Mouse (Mus musculus): ENCODE measurements around the gene Krr1. TPM values are rescaled to one million over a fixed set of nuclear protein-coding genes. Genes with fewer than 3 reads are reported as not detected.

Krr1 gene
- polyA plus RNA-seq, 1 experiment from 2014 or later, result 22.7 TPM

DNA sequence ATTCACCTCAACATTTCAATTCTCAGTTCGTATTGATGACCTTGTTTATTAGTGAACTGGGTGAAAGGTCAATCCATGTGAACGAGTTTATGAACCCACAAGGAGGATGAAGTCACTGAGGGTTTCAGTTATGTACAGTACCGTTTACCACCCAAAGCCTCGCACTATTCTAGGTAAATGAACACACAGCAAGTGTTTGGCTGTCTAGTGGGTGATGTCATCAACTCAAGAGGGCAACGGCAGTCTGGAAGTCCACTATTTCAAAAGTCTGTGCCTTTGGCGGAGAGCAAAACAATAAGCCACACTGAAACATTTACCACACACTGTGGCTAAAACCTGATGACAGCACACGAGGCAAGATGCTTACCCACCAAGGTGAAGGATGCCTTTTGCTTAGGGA is 29.4 kb upstream of the Krr1 start:
- Histone ChIP-seq H3K4me2 (no peak overlapping the region), H3K4me3 (no peak overlapping the region), H3K27ac (replicated peaks) (no peak overlapping the region), H3K9me3 (no peaks in the 10 kb centered on the region), H3K36me3 (no peaks in the 10 kb centered on the region), H3K27me3 (replicated peaks) (no peaks in the 10 kb centered on the region), H3K9ac (no peak overlapping the region), H3K4me1 (peaks cover 4% of the 10 kb centered on the region; the same call in 1 of the 2 replicates)
- ATAC-seq (ENCODE audit: extremely low read depth, insufficient number of reproducible peaks, low FRiP score, low TSS enrichment), result no peak
- WGBS, result 56% methylated on average over 7 of the region's 7 CpGs

DNA sequence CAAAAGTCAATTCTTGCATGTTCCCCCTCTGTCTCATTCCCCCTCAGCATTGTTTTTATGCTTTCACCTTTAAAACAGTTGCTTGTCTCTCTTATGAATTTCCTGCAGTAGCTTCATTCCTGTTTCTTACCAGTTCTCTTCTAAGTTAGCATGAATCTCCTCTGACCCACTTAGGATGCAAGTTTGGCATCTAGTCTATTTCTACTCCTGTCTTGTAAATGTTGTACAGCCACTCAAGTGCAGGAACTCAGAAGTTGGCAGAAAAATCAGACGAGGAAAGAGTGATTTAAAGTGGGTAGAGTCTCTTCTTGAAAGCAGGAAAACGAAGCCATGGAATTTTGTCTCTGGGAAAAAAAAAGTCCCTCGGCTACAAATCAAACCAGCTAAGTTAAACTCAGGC is 26.9 kb upstream of the Krr1 start:
- WGBS, result 58% methylated on average over 3 of the region's 3 CpGs
- Histone ChIP-seq H3K27me3 (replicated peaks) (no peaks in the 10 kb centered on the region), H3K9ac (no peak overlapping the region), H3K4me2 (no peak overlapping the region), H3K9me3 (no peaks in the 10 kb centered on the region), H3K4me3 (no peak overlapping the region), H3K36me3 (no peaks in the 10 kb centered on the region), H3K27ac (replicated peaks) (no peak overlapping the region), H3K4me1 (0 out of 2 replicates have a peak, but pooled peaks cover 3% of the 10 kb centered on the region)
- ATAC-seq (ENCODE audit: extremely low read depth, insufficient number of reproducible peaks, low FRiP score, low TSS enrichment), result no peak

DNA sequence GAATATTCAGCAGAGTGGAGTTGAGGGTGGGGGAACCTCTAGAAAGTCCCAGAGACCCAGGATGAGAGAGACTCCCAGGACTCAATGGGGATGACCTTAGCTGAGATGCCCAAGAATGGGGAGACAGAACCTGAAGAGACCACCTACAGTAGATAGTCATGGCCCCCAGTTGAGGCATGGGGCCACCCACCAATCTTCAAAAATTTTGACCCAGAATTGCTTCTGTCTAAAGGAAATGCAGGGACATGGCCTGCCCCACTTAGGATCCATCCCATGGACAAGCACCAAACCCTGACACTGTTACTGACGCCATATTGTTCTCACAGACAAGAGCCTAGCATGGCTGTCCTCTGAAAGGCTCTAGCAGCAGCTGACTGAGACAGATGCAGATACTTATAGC is 24.4 kb upstream of the Krr1 start:
- H3K36me3 ChIP-seq, result no peaks in the 10 kb centered on the region
- no peaks in the 10 kb centered on the region for H3K27me3 ChIP-seq (replicated peaks)
- H3K9me3 ChIP-seq, result no peaks in the 10 kb centered on the region
- H3K27ac ChIP-seq (replicated peaks), result no peak overlapping the region
- 0 out of 2 replicates have a peak, but pooled peaks cover 2% of the 10 kb centered on the region for H3K4me1 ChIP-seq
- H3K4me2 ChIP-seq, result no peak overlapping the region
- no peak overlapping the region for H3K9ac ChIP-seq
- WGBS, result 74% methylated on average over 1 of the region's 1 CpGs
- no peak for ATAC-seq (ENCODE audit: extremely low read depth, insufficient number of reproducible peaks, low FRiP score, low TSS enrichment)
- H3K4me3 ChIP-seq, result no peak overlapping the region

DNA sequence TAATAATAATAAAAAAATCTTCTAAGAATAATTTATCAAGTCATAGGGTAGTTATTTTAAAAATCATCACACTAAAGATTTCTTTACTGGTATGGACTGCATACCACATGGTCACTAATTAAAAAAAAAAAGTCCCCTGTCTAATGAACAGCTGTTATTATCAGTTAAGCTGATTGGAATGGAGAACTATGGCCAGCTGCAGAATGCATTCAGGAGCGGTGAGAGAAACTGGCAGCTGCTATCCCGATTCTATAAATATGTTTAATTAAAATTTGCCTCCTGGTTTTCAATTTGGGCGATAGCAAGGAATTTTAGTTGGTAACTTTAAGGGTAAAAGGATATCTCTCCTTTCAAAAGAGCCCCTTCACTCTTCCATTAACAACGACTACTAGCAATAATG is 23.5 kb upstream of the Krr1 start:
- ATAC-seq (ENCODE audit: extremely low read depth, insufficient number of reproducible peaks, low FRiP score, low TSS enrichment), result no peak
- Histone ChIP-seq H3K9me3 (no peaks in the 10 kb centered on the region), H3K4me1 (no peaks in the 10 kb centered on the region), H3K27me3 (replicated peaks) (no peaks in the 10 kb centered on the region), H3K4me2 (no peak overlapping the region), H3K36me3 (no peaks in the 10 kb centered on the region), H3K9ac (no peak overlapping the region), H3K4me3 (no peak overlapping the region), H3K27ac (replicated peaks) (no peak overlapping the region)
- WGBS, result 68% methylated on average over 4 of the region's 4 CpGs

- WGBS, result 85% methylated on average over 2 of the region's 2 CpGs
- no peak overlapping the region for H3K9ac ChIP-seq
Observed at GRCm38 (mm10) chr10:111955836-111956235, 16.6 kb upstream of the Krr1 start.

DNA sequence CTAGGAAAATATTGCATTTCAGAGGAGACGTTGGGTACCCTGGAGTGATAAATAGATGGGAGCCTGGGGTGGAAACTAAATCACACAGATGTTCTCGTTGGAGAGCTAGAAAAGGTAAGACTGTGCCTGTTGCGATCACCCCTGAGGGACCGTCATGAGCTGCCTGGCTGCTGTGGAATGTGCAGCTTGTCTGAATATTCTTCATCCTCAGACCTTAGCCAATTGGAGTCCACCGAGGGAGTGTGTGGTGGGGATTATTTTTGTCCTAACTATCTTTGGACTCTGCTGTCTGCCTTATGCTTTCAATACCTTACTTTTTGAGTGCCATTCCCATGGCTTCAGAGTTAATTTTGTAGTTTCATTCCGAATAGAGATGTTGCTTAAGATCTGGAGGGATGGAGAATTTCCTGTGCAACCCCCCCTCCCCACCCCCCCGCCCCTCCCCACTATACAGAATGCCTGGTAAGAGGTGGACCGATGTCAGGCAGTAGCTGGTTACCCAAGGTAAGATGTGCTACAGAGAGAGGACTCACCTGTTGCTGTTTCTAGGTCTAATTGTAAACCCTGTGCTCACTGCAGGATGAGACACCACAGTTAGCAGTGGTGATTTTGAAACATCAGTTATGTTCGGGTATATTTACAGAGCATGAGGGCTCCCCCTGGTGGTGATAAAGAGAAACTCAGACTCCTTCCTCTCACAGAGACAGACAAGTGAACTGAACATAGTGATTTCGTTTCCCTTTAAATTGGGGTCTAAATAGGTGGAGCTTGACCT is 15.0 kb upstream of the Krr1 start:
- Histone ChIP-seq H3K4me2 (peak overlapping the region; percentile 36), H3K4me3 (no peak overlapping the region), H3K27ac (replicated peaks) (0 out of 2 replicates have a peak overlapping the region, but pooled peaks have one; percentile 48), H3K9ac (no peak overlapping the region), H3K27me3 (replicated peaks) (no peaks in the 10 kb centered on the region), H3K9me3 (no peaks in the 10 kb centered on the region), H3K36me3 (no peaks in the 10 kb centered on the region), H3K4me1 (peaks cover 12% of the 10 kb centered on the region)
- 43% methylated on average over 10 of the region's 10 CpGs for WGBS
- peak; percentile 54; the same call in 1 of the 2 replicates for ATAC-seq (ENCODE audit: extremely low read depth, insufficient number of reproducible peaks, low FRiP score, low TSS enrichment)

More at GRCm38 (mm10) chr10:111955836-111956235, 16.6 kb upstream of the Krr1 start:
- H3K27me3 ChIP-seq (replicated peaks), result no peaks in the 10 kb centered on the region
- no peak overlapping the region for H3K4me2 ChIP-seq
- no peaks in the 10 kb centered on the region for H3K36me3 ChIP-seq
- ATAC-seq (ENCODE audit: extremely low read depth, insufficient number of reproducible peaks, low FRiP score, low TSS enrichment), result no peak
- peaks cover 12% of the 10 kb centered on the region for H3K4me1 ChIP-seq
- no peak overlapping the region for H3K27ac ChIP-seq (replicated peaks)
- no peak overlapping the region for H3K4me3 ChIP-seq
- no peaks in the 10 kb centered on the region for H3K9me3 ChIP-seq

DNA sequence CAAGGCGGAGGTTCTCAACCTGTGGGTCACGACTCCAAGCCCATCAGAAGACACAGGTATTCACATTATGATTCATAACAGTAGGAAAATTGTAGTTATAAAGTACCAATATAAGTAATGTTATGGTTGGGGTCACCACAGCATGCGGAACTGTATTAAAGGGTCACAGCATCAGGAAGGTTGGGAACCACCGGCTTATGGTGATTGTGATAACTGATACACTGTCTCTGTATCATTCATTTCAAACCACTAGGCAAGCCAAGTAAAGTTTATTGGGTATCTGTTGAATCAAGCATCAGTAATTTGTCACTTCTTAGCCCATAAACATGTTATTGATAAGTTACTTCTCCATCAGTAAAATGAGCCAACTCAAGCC is 14.4 kb upstream of the Krr1 start:
- H3K4me1 ChIP-seq, result peaks cover 12% of the 10 kb centered on the region
- no peaks in the 10 kb centered on the region for H3K27me3 ChIP-seq (replicated peaks)
- H3K27ac ChIP-seq (replicated peaks), result no peak overlapping the region
- no peak overlapping the region for H3K9ac ChIP-seq
- ATAC-seq (ENCODE audit: extremely low read depth, insufficient number of reproducible peaks, low FRiP score, low TSS enrichment), result no peak; the same call in 1 of the 2 replicates
- 33% methylated on average over 4 of the region's 4 CpGs for WGBS
- no peaks in the 10 kb centered on the region for H3K9me3 ChIP-seq
- H3K4me3 ChIP-seq, result no peak overlapping the region
- H3K4me2 ChIP-seq, result no peak overlapping the region
- H3K36me3 ChIP-seq, result no peaks in the 10 kb centered on the region

DNA sequence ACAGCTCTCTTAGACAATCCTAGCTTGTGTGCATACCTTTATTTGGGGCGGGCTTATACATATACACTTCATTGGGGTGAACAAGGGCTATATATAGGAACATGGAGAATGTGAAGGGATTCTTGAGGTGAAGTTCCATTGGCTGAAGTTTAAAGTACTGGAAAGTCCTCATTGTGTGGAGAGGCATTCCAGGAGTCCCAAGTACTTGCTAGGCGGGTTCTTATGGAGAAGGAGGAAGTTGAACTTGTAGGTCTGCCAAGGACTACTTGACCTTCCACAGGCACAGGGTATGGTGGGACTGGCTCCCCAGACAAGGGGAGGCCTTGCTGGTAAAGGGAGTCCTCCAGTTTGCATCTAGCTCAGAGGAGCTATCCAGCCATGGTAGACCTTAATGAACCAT is 13.1 kb upstream of the Krr1 start:
- no peak for ATAC-seq (ENCODE audit: extremely low read depth, insufficient number of reproducible peaks, low FRiP score, low TSS enrichment)
- no peaks in the 10 kb centered on the region for H3K27me3 ChIP-seq (replicated peaks)

GRCm38 (mm10) chr10:111960459-111960858 is 12.0 kb upstream of the Krr1 start:
- Histone ChIP-seq H3K4me1 (peaks cover 12% of the 10 kb centered on the region), H3K9me3 (no peaks in the 10 kb centered on the region), H3K27me3 (replicated peaks) (no peaks in the 10 kb centered on the region), H3K27ac (replicated peaks) (no peak overlapping the region), H3K9ac (no peak overlapping the region), H3K36me3 (no peaks in the 10 kb centered on the region), H3K4me2 (no peak overlapping the region), H3K4me3 (no peak overlapping the region)
- no peak for ATAC-seq (ENCODE audit: extremely low read depth, insufficient number of reproducible peaks, low FRiP score, low TSS enrichment)
- 71% methylated on average over 6 of the region's 6 CpGs for WGBS

More for the DNA sequence above, 13.1 kb upstream of the Krr1 start:
- no peak overlapping the region for H3K9ac ChIP-seq
- H3K4me1 ChIP-seq, result peaks cover 12% of the 10 kb centered on the region
- no peak overlapping the region for H3K4me3 ChIP-seq
- H3K36me3 ChIP-seq, result no peaks in the 10 kb centered on the region
- 64% methylated on average over 2 of the region's 2 CpGs for WGBS
- no peaks in the 10 kb centered on the region for H3K9me3 ChIP-seq
- no peak overlapping the region for H3K4me2 ChIP-seq
- H3K27ac ChIP-seq (replicated peaks), result no peak overlapping the region

- 43% methylated on average over 4 of the region's 4 CpGs for WGBS
Observed at GRCm38 (mm10) chr10:111966394-111966793, 6.1 kb upstream of the Krr1 start.

GRCm38 (mm10) chr10:111971929-111972328 is 535 bp upstream of the Krr1 start:
- ATAC-seq (ENCODE audit: extremely low read depth, insufficient number of reproducible peaks, low FRiP score, low TSS enrichment), result no peak
- WGBS, result 77% methylated on average over 3 of the region's 3 CpGs
- 0 out of 2 replicates have a peak overlapping the region, but pooled peaks have one; percentile 81 for H3K4me3 ChIP-seq
- no peaks in the 10 kb centered on the region for H3K9me3 ChIP-seq
- H3K9ac ChIP-seq, result no peak overlapping the region
- H3K27ac ChIP-seq (replicated peaks), result no peak overlapping the region
- H3K36me3 ChIP-seq, result peaks cover 11% of the 10 kb centered on the region
- 0 out of 2 replicates have a peak, but pooled peaks cover 5% of the 10 kb centered on the region for H3K27me3 ChIP-seq (replicated peaks)
- H3K4me2 ChIP-seq, result peak overlapping the region; percentile 84
- peaks cover 9% of the 10 kb centered on the region for H3K4me1 ChIP-seq

More at GRCm38 (mm10) chr10:111966394-111966793, 6.1 kb upstream of the Krr1 start:
- Histone ChIP-seq H3K4me1 (no peaks in the 10 kb centered on the region), H3K9ac (no peak overlapping the region), H3K4me3 (no peak overlapping the region), H3K27ac (replicated peaks) (no peak overlapping the region), H3K4me2 (no peak overlapping the region), H3K36me3 (no peaks in the 10 kb centered on the region), H3K27me3 (replicated peaks) (0 out of 2 replicates have a peak, but pooled peaks cover 5% of the 10 kb centered on the region), H3K9me3 (no peaks in the 10 kb centered on the region)
- no peak for ATAC-seq (ENCODE audit: extremely low read depth, insufficient number of reproducible peaks, low FRiP score, low TSS enrichment)

GRCm38 (mm10) chr10:111977584-111977983 is 5.1 kb downstream of the Krr1 start:
- no peaks in the 10 kb centered on the region for H3K27me3 ChIP-seq (replicated peaks)
- no peak overlapping the region for H3K4me3 ChIP-seq
- H3K36me3 ChIP-seq, result peaks cover 62% of the 10 kb centered on the region
- no peak overlapping the region for H3K27ac ChIP-seq (replicated peaks)
- no peaks in the 10 kb centered on the region for H3K9me3 ChIP-seq
- ATAC-seq (ENCODE audit: extremely low read depth, insufficient number of reproducible peaks, low FRiP score, low TSS enrichment), result no peak
- no peak overlapping the region for H3K4me2 ChIP-seq
- 35% methylated on average over 5 of the region's 5 CpGs for WGBS
- peaks cover 9% of the 10 kb centered on the region for H3K4me1 ChIP-seq
- H3K9ac ChIP-seq, result no peak overlapping the region

Measured in heart, embryonic 13.5 days (tissue).